Mouse (Mus musculus) midbrain, postnatal 0 days (tissue): ENCODE measurements at regions not wholly inside any gene's neighbourhood (a gene's known extent, or its start where the extent isn't known, plus 50 kb on each side); places are given as distances from the start of the nearest gene placed in this dataset.

ENCODE experiments used
- ATAC-seq: fragments of 200-750 bp; cut with Nextera tagmentation; 2 replicates; pipeline ENCODE4 v1.8.0; 2017; ENCODE audit warnings: moderate number of reproducible peaks, mild to moderate bottlenecking, moderate TSS enrichment, moderate library complexity; ENCODE audit not compliant: low FRiP score
- DNase-seq: peaks from one replicate; pipeline ENCODE4 v3.0.0-alpha.2; 2015; ENCODE audit warnings: low spot score
- H3K27ac ChIP-seq: fragments of 300-500 bp; sonication (generic); 2 replicates; pipeline ENCODE4 v1.5.1; 2014; ENCODE audit warnings: low read depth, mild to moderate bottlenecking, low read length, mixed read lengths
- H3K27me3 ChIP-seq: fragments of 300-500 bp; sonication (generic); 2 replicates; pipeline ENCODE4 v1.6.1; 2014; ENCODE audit warnings: low read length, control low read depth, mixed read lengths; ENCODE audit not compliant: insufficient read depth
- H3K36me3 ChIP-seq: fragments of 300-500 bp; sonication (generic); 2 replicates; pipeline ENCODE4 v1.6.1; 2014; ENCODE audit warnings: low read length, control low read depth, mixed read lengths; ENCODE audit not compliant: insufficient read depth
- H3K4me1 ChIP-seq: fragments of 300-500 bp; sonication (generic); 2 replicates; pipeline ENCODE4 v1.6.1; 2014; ENCODE audit warnings: mild to moderate bottlenecking, control low read depth, antibody characterized with exemption, low read length, mixed read lengths; ENCODE audit not compliant: insufficient read depth
- H3K4me2 ChIP-seq: fragments of 300-500 bp; sonication (generic); 2 replicates; pipeline ENCODE4 v1.6.1; 2014; ENCODE audit warnings: low read depth, mild to moderate bottlenecking, low read length, mixed read lengths; ENCODE audit not compliant: poor library complexity, severe bottlenecking
- H3K4me3 ChIP-seq: fragments of 300-500 bp; sonication (generic); 2 replicates; pipeline ENCODE4 v1.5.1; 2014; ENCODE audit warnings: low read depth, mild to moderate bottlenecking, low read length, moderate library complexity
- H3K9ac ChIP-seq: fragments of 300-500 bp; sonication (generic); replicated peaks from 2 replicates; pipeline ENCODE4 v1.6.1; 2014; ENCODE audit warnings: mild to moderate bottlenecking, low read length, moderate library complexity, mixed read lengths; ENCODE audit not compliant: poor library complexity, severe bottlenecking
- H3K9me3 ChIP-seq: fragments of 300-500 bp; sonication (generic); 2 replicates; pipeline ENCODE4 v1.6.1; 2016; ENCODE audit warnings: low read length, control low read depth
- CTCF ChIP-seq: IDR thresholded peaks from 2 replicates; pipeline ENCODE4 v1.5.1; 2016; ENCODE audit warnings: antibody characterized with exemption, mild to moderate bottlenecking
- WGBS: fragments of 180-500 bp; shearing (Covaris S2); extraction: QIAGEN DNeasy Blood & Tissue Kit; methylation state at CpG from one replicate; pipeline ENCODE4 v1.1.7; 2014; 5-methylcytosine and 5-hydroxymethylcytosine counted together

- DNase-seq (no peak), ATAC-seq (no peak)
- no peaks in the 10 kb centered on the region for H3K4me1 ChIP-seq
- H3K9me3 ChIP-seq, result no peaks in the 10 kb centered on the region
- no peak overlapping the region for H3K9ac ChIP-seq
- no peaks in the 10 kb centered on the region for H3K27me3 ChIP-seq
- H3K27ac ChIP-seq, result no peak overlapping the region
- WGBS, result 79% methylated on average over 2 of the region's 2 CpGs
- H3K4me2 ChIP-seq, result no peak overlapping the region
- H3K36me3 ChIP-seq, result no peaks in the 10 kb centered on the region
- H3K4me3 ChIP-seq, result no peak overlapping the region
- TF ChIP-seq CTCF, result no peak
Measured at GRCm38 (mm10) chr10:115025950-115026349, 158.9 kb downstream of the Tph2 start.

DNA sequence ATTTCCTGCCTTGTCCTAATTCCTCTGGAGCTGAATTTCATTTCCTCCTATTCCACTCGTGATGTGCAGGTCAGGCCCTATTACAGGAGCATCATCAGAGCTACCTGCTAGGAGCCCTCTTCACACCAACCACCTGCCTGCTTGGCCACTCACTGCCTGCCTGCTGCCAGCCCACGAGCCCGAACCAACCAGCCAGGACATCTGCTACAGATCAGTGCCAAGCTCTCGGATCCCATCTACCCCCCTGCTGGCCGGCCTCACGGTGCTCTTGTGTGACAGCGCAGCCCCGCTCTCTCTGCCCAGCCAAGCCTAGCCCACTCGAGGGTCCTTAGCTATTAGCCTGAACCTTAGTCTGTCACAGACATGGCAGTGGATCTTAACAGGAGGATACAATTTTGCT, 165.4 kb downstream of the Tph2 start:
- Histone ChIP-seq H3K4me1 (no peaks in the 10 kb centered on the region), H3K27ac (no peak overlapping the region), H3K36me3 (no peaks in the 10 kb centered on the region), H3K27me3 (no peaks in the 10 kb centered on the region), H3K9me3 (no peaks in the 10 kb centered on the region), H3K4me2 (no peak overlapping the region), H3K4me3 (no peak overlapping the region), H3K9ac (no peak overlapping the region)
- peak; percentile 51 for DNase-seq
- TF ChIP-seq CTCF, result no peak
- WGBS, result 57% methylated on average over 9 of the region's 9 CpGs
- ATAC-seq, result no peak

DNA sequence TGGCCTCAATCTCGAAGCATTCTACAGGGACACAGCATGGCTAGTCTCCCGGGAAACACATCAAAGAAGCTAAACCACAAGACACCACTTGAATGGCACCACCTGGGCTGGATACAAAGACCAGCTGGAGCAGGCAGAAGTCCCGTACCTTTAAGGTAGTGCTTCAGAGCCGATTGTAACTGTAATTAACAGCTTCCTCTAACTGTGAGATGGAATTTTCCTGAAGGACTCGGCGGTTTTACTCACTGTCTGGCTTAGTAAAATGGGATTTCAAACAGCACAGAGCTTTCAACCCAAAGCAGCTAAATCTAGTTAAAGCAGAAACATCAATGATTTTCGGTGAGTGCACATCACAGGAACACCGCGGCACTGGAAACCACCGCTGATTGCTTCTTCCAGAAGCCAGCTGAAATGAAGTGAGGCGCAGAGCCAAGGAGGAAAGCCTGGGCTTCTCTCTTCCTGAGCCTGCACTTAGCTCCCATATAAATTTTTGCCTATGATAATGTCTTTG, 171.3 kb downstream of the Tph2 start:
- DNase-seq (peak; percentile 72), ATAC-seq (peak; percentile 80)
- Histone ChIP-seq H3K9ac (no peak overlapping the region), H3K4me2 (peak overlapping the region; percentile 32), H3K4me3 (no peak overlapping the region), H3K27ac (peak overlapping the region; percentile 57), H3K36me3 (no peaks in the 10 kb centered on the region), H3K9me3 (no peaks in the 10 kb centered on the region), H3K27me3 (no peaks in the 10 kb centered on the region), H3K4me1 (peaks cover 4% of the 10 kb centered on the region; the same call in 1 of the 2 replicates)
- TF ChIP-seq CTCF, result no peak
- WGBS, result 10% methylated on average over 11 of the region's 11 CpGs

DNA sequence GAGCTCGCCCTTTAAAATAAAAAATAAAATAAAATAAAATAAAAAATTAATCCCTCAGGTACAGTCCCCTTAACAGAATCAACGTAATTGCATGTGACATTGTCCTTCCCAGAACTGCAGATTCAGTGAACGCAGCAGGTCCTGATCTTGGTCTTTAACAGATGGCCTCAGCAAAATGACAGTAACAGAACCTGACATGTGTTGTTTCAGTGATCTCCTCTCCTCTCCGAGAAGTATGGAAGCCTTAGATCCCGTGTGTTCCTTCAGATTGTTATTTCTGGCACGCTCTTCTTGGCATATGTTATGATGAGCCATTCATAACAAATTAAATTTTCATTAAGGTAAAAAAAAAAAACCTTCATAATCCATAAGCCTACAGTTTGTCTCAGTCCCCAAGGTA, 171.9 kb downstream of the Tph2 start:
- WGBS, result 35% methylated on average over 6 of the region's 6 CpGs

GRCm38 (mm10) chr10:115012316-115012715, 172.5 kb downstream of the Tph2 start:
- DNase-seq (no peak), ATAC-seq (no peak)
- WGBS, result 37% methylated on average over 7 of the region's 7 CpGs
- Histone ChIP-seq H3K9me3 (no peaks in the 10 kb centered on the region), H3K4me2 (no peak overlapping the region), H3K4me3 (no peak overlapping the region), H3K27ac (no peak overlapping the region), H3K9ac (no peak overlapping the region), H3K4me1 (peaks cover 4% of the 10 kb centered on the region; the same call in 1 of the 2 replicates), H3K36me3 (no peaks in the 10 kb centered on the region), H3K27me3 (no peaks in the 10 kb centered on the region)
- no peak for TF ChIP-seq CTCF

More for the DNA sequence above, 171.9 kb downstream of the Tph2 start:
- H3K27me3 ChIP-seq, result no peaks in the 10 kb centered on the region
- no peak overlapping the region; the same call in 1 of the 2 replicates for H3K27ac ChIP-seq
- H3K4me2 ChIP-seq, result peak overlapping the region; percentile 32; the same call in 1 of the 2 replicates
- ATAC-seq, result peak; percentile 62; the same call in 1 of the 2 replicates
- no peaks in the 10 kb centered on the region for H3K9me3 ChIP-seq
- no peak overlapping the region for H3K9ac ChIP-seq
- no peak overlapping the region for H3K4me3 ChIP-seq
- H3K36me3 ChIP-seq, result no peaks in the 10 kb centered on the region
- H3K4me1 ChIP-seq, result peaks cover 4% of the 10 kb centered on the region; the same call in 1 of the 2 replicates
- peak; percentile 86 for DNase-seq
- TF ChIP-seq CTCF, result no peak

DNA sequence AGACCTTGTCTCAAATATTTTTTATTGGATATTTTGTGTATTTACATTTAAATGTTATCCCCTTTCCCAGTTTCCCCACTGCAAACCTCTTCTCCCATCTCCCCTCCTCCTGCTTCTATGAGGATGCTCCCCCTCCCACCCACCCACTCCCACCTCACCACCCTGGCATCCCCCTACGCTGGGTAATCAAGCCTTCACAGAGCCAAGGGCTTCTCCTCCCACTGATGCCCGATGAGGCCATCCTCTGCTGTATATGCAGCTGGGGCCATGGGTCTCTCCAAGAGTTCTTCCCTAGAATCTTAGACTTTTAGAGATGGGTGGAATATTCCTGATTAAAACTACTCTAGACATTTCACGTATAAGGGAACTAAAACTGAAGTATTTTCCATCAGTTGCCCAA, 172.9 kb downstream of the Tph2 start:
- H3K27ac ChIP-seq, result no peak overlapping the region
- DNase-seq, result no peak
- 72% methylated on average over 3 of the region's 3 CpGs for WGBS

More for the DNA sequence above, 172.9 kb downstream of the Tph2 start:
- Histone ChIP-seq H3K4me3 (no peak overlapping the region), H3K9me3 (no peaks in the 10 kb centered on the region), H3K36me3 (no peaks in the 10 kb centered on the region), H3K27me3 (no peaks in the 10 kb centered on the region), H3K9ac (no peak overlapping the region), H3K4me1 (peaks cover 4% of the 10 kb centered on the region; the same call in 1 of the 2 replicates), H3K4me2 (no peak overlapping the region)
- ATAC-seq, result no peak
- no peak for TF ChIP-seq CTCF
